Mouse (Mus musculus) limb, embryonic 14.5 days (tissue): ENCODE data around the gene Slfn5. TPM values are rescaled to one million over a fixed set of nuclear protein-coding genes. Genes with fewer than 3 reads are reported as not detected.
A peak's percentile ranks its signal among the peaks of the same experiment; 100 is the strongest.

Source experiments
- ATAC-seq: fragments of 200-750 bp; cut with Nextera tagmentation; 2 replicates; pipeline ENCODE4 v1.8.0; 2017; ENCODE audit warnings: low read depth, moderate number of reproducible peaks, moderate TSS enrichment; ENCODE audit not compliant: low FRiP score
- DNase-seq: peaks from one replicate; pipeline ENCODE4 v3.0.0-alpha.2; 2015; ENCODE audit warnings: low spot score
- H3K27ac ChIP-seq: fragments of 300-500 bp; sonication (generic); replicated peaks from 2 replicates; pipeline ENCODE4 v1.5.1; 2014; ENCODE audit warnings: low read depth, mild to moderate bottlenecking, low read length, moderate library complexity, mixed read lengths
- H3K27me3 ChIP-seq: fragments of 300-500 bp; sonication (generic); 2 replicates; pipeline ENCODE4 v1.6.1; 2014; ENCODE audit warnings: low read length, mixed read lengths; ENCODE audit not compliant: control insufficient read depth, insufficient read depth
- H3K36me3 ChIP-seq: fragments of 300-500 bp; sonication (generic); 2 replicates; pipeline ENCODE4 v1.6.1; 2014; ENCODE audit warnings: mild to moderate bottlenecking, low read length, moderate library complexity, mixed read lengths; ENCODE audit not compliant: control insufficient read depth, insufficient read depth
- H3K4me1 ChIP-seq: fragments of 300-500 bp; sonication (generic); 2 replicates; pipeline ENCODE4 v1.6.1; 2014; ENCODE audit warnings: antibody characterized with exemption, low read length, mixed read lengths; ENCODE audit not compliant: control insufficient read depth, insufficient read depth
- H3K4me2 ChIP-seq: fragments of 300-500 bp; sonication (generic); replicated peaks from 2 replicates; pipeline ENCODE4 v1.6.1; 2014; ENCODE audit warnings: low read depth, mild to moderate bottlenecking, low read length, moderate library complexity; ENCODE audit not compliant: severe bottlenecking
- H3K4me3 ChIP-seq: fragments of 300-500 bp; sonication (generic); replicated peaks from 2 replicates; pipeline ENCODE4 v1.5.1; 2014; ENCODE audit warnings: low read length
- H3K9ac ChIP-seq: fragments of 300-500 bp; sonication (generic); 2 replicates; pipeline ENCODE4 v1.6.1; 2014; ENCODE audit warnings: mild to moderate bottlenecking, low read depth, low read length, moderate library complexity; ENCODE audit not compliant: severe bottlenecking
- H3K9me3 ChIP-seq: fragments of 300-500 bp; sonication (generic); 2 replicates; pipeline ENCODE4 v1.6.1; 2016; ENCODE audit warnings: low read length; ENCODE audit not compliant: control insufficient read depth
- POLR2A ChIP-seq: fragments of 200-500 bp; IDR thresholded peaks from 2 replicates; pipeline ENCODE4 v1.8.0; 2012; ENCODE audit warnings: inconsistent platforms, mild to moderate bottlenecking, moderate library complexity, borderline replicate concordance; ENCODE audit not compliant: insufficient read depth, insufficient read length; ENCODE audit errors: extremely low read depth
- WGBS: fragments of 180-500 bp; shearing (Covaris S2); extraction: QIAGEN DNeasy Blood & Tissue Kit; methylation state at CpG from one replicate; pipeline ENCODE4 v1.1.7; 2014; 5-methylcytosine and 5-hydroxymethylcytosine counted together
- polyA plus RNA-seq, 2 experiments: library from polyadenylated mRNA; depleted of rRNA in 1 of 2; stranded (reverse) in 1 of 2; unstranded in 1 of 2; fragments of >200 nt; fragmentation: Nextera tagmentation in 1 of 2; extraction: Ambion mirVana in 1 of 2; gene quantifications; 2 replicates each; pipeline versions ENCODE4 v1.2.1 to v1.2.3; 2012 to 2014

The Slfn5 gene
- polyA plus RNA-seq, 2 experiments: 1.3 to 1.6 TPM

GRCm38 (mm10) chr11:82959613-82960012 lies 8.5 kb downstream of the Slfn5 start:
- DNase-seq: no peak
- no peak for TF ChIP-seq POLR2A
- 18% methylated on average over 4 of the region's 4 CpGs for WGBS
- H3K27ac ChIP-seq: no peak overlapping the region
- no peaks in the 10 kb centered on the region for H3K9me3 ChIP-seq
- H3K36me3 ChIP-seq: no peaks in the 10 kb centered on the region
- H3K4me1 ChIP-seq: no peaks in the 10 kb centered on the region
- H3K4me2 ChIP-seq: no peak overlapping the region
- H3K27me3 ChIP-seq: no peaks in the 10 kb centered on the region
- H3K9ac ChIP-seq: no peak overlapping the region
- no peak overlapping the region for H3K4me3 ChIP-seq
- no peak for ATAC-seq

- ATAC-seq: no peak
These were observed 10.6 kb downstream of the Slfn5 start for GRCm38 (mm10) chr11:82961743-82962142.

GRCm38 (mm10) chr11:82962215-82962614 lies 11.1 kb downstream of the Slfn5 start:
- TF ChIP-seq POLR2A: no peak
- WGBS: 85% methylated on average over 8 of the region's 8 CpGs
- Histone ChIP-seq H3K4me1 (no peaks in the 10 kb centered on the region), H3K4me2 (no peak overlapping the region), H3K27ac (no peak overlapping the region), H3K4me3 (no peak overlapping the region), H3K27me3 (no peaks in the 10 kb centered on the region), H3K36me3 (no peaks in the 10 kb centered on the region), H3K9ac (no peak overlapping the region), H3K9me3 (no peaks in the 10 kb centered on the region)
- ATAC-seq (no peak), DNase-seq (no peak)

More at GRCm38 (mm10) chr11:82961743-82962142, 10.6 kb downstream of the Slfn5 start:
- no peaks in the 10 kb centered on the region for H3K9me3 ChIP-seq
- TF ChIP-seq POLR2A: no peak
- H3K27ac ChIP-seq: no peak overlapping the region
- no peaks in the 10 kb centered on the region for H3K27me3 ChIP-seq
- H3K4me3 ChIP-seq: no peak overlapping the region
- H3K36me3 ChIP-seq: no peaks in the 10 kb centered on the region
- H3K9ac ChIP-seq: no peak overlapping the region
- H3K4me1 ChIP-seq: no peaks in the 10 kb centered on the region
- 50% methylated on average over 2 of the region's 2 CpGs for WGBS
- H3K4me2 ChIP-seq: no peak overlapping the region
- DNase-seq: no peak

- peak; percentile 70; the same call in 1 of the 2 replicates for ATAC-seq
- 8% methylated on average over 31 of the region's 31 CpGs for WGBS
- no peak overlapping the region for H3K27ac ChIP-seq
- H3K27me3 ChIP-seq: no peaks in the 10 kb centered on the region
- no peaks in the 10 kb centered on the region for H3K9me3 ChIP-seq
- peak overlapping the region; percentile 15 for H3K4me3 ChIP-seq
- H3K9ac ChIP-seq: peak overlapping the region; percentile 41
- peak; percentile 63 for DNase-seq
- peaks cover 17% of the 10 kb centered on the region; the same call in 1 of the 2 replicates for H3K4me1 ChIP-seq
- TF ChIP-seq POLR2A: no peak
- H3K36me3 ChIP-seq: no peaks in the 10 kb centered on the region
- peak overlapping the region; percentile 43 for H3K4me2 ChIP-seq
These were observed 19.8 kb downstream of the Slfn5 start for GRCm38 (mm10) chr11:82970712-82971589.

GRCm38 (mm10) chr11:82971590-82971974 lies 20.4 kb downstream of the Slfn5 start:
- H3K4me3 ChIP-seq: no peak overlapping the region; the same call in 1 of the 2 replicates
- ATAC-seq: no peak
- 70% methylated on average over 8 of the region's 11 CpGs for WGBS

More at GRCm38 (mm10) chr11:82971590-82971974, 20.4 kb downstream of the Slfn5 start:
- no peaks in the 10 kb centered on the region for H3K9me3 ChIP-seq
- TF ChIP-seq POLR2A: no peak
- no peaks in the 10 kb centered on the region for H3K36me3 ChIP-seq
- peak overlapping the region; percentile 43 for H3K4me2 ChIP-seq
- DNase-seq: no peak
- H3K27me3 ChIP-seq: no peaks in the 10 kb centered on the region
- peak overlapping the region; percentile 41; the same call in 1 of the 2 replicates for H3K9ac ChIP-seq
- no peak overlapping the region for H3K27ac ChIP-seq
- peaks cover 17% of the 10 kb centered on the region; the same call in 1 of the 2 replicates for H3K4me1 ChIP-seq
